Mouse (Mus musculus): ENCODE results near the gene Myocos. TPM values are rescaled to one million over a fixed set of nuclear protein-coding genes. Genes with fewer than 3 reads are reported as not detected.

The Myocos gene
- not detected in 2 replicates for polyA plus RNA-seq (2014; fragmentation: Nextera tagmentation; extraction: Ambion mirVana)

DNA sequence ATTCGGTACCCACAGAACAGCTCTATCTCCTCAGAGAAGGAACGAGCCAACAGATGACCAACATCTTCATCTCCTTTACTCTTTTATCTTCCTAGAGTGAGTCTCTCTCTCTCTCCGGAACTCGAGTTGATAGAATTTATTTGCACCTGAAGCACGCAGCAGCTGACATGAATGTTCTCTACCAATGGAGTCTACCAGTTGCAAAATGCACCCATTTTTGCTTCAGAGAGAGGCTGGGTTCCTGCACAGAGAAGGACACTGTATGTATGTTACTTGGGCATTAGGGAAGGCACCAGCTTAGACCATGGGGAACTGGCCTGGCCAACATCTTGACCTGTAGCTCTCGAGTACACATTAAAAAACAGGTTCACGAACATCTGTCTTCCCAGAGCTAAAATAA lies at the start of gene Myocos:
Myocos (minus strand) TSS at position 101 of the 400 bp plus-strand sequence.
- H3K36me3 ChIP-seq (ENCODE audit: control insufficient read depth, insufficient read depth, low read length), result no peaks in the 10 kb centered on the region
- DNase-seq (ENCODE audit: low spot score), result no peak
- H3K4me3 ChIP-seq (ENCODE audit: low read depth, low read length), result no peak within 1 kb of the TSS
- 90% methylated on average over 7 of the region's 7 CpGs for WGBS
- H3K4me2 ChIP-seq (ENCODE audit: low read length), result no peak within 1 kb of the TSS
- no peaks in the 10 kb centered on the region for H3K9me3 ChIP-seq (ENCODE audit: control insufficient read depth, low read length)
- no peak for ATAC-seq (replicated peaks; ENCODE audit: low FRiP score, low TSS enrichment, low read depth)
- H3K4me1 ChIP-seq (replicated peaks; ENCODE audit: control insufficient read depth, insufficient read depth, low read length), result no peaks in the 10 kb centered on the region
- H3K9ac ChIP-seq (ENCODE audit: low read length), result no peak within 1 kb of the TSS
- no peaks in the 10 kb centered on the region for H3K27me3 ChIP-seq (replicated peaks; ENCODE audit: control insufficient read depth, insufficient read depth, low read length)
- H3K27ac ChIP-seq (ENCODE audit: low read depth), result no peak within 1 kb of the TSS

GRCm38 (mm10) chr1:162700389-162701066 lies 42.5 kb upstream of the Myocos start:
- DNase-seq (ENCODE audit: low spot score), result no peak
- Histone ChIP-seq H3K9me3 (ENCODE audit: control insufficient read depth, low read length) (no peaks in the 10 kb centered on the region), H3K4me3 (ENCODE audit: low read depth, low read length) (no peak overlapping the region), H3K4me1 (replicated peaks; ENCODE audit: control insufficient read depth, insufficient read depth, low read length) (no peaks in the 10 kb centered on the region), H3K9ac (ENCODE audit: low read length) (no peak overlapping the region), H3K27me3 (replicated peaks; ENCODE audit: control insufficient read depth, insufficient read depth, low read length) (no peaks in the 10 kb centered on the region), H3K27ac (ENCODE audit: low read depth) (no peak overlapping the region), H3K4me2 (ENCODE audit: low read length) (no peak overlapping the region), H3K36me3 (ENCODE audit: control insufficient read depth, insufficient read depth, low read length) (peaks cover 89% of the 10 kb centered on the region)
- WGBS, result 55% methylated on average over 8 of the region's 8 CpGs
- ATAC-seq (replicated peaks; ENCODE audit: low FRiP score, low TSS enrichment, low read depth), result peak; percentile 75

- Histone ChIP-seq H3K27ac (ENCODE audit: low read depth) (no peak overlapping the region), H3K9ac (ENCODE audit: low read length) (no peak overlapping the region), H3K27me3 (replicated peaks; ENCODE audit: control insufficient read depth, insufficient read depth, low read length) (no peaks in the 10 kb centered on the region), H3K36me3 (ENCODE audit: control insufficient read depth, insufficient read depth, low read length) (peaks cover 91% of the 10 kb centered on the region), H3K9me3 (ENCODE audit: control insufficient read depth, low read length) (no peaks in the 10 kb centered on the region), H3K4me2 (ENCODE audit: low read length) (no peak overlapping the region), H3K4me1 (replicated peaks; ENCODE audit: control insufficient read depth, insufficient read depth, low read length) (no peaks in the 10 kb centered on the region), H3K4me3 (ENCODE audit: low read depth, low read length) (no peak overlapping the region)
- 96% methylated on average over 6 of the region's 6 CpGs for WGBS
- ATAC-seq (replicated peaks; ENCODE audit: low FRiP score, low TSS enrichment, low read depth), result no peak
- no peak for DNase-seq (ENCODE audit: low spot score)
These were observed 39.8 kb upstream of the Myocos start for GRCm38 (mm10) chr1:162697866-162698265.

GRCm38 (mm10) chr1:162693721-162694120 lies 35.7 kb upstream of the Myocos start:
- DNase-seq (ENCODE audit: low spot score) (no peak), ATAC-seq (replicated peaks; ENCODE audit: low FRiP score, low TSS enrichment, low read depth) (no peak)
- WGBS, result 91% methylated on average over 2 of the region's 2 CpGs
- no peak overlapping the region for H3K9ac ChIP-seq (ENCODE audit: low read length)
- H3K27me3 ChIP-seq (replicated peaks; ENCODE audit: control insufficient read depth, insufficient read depth, low read length), result no peaks in the 10 kb centered on the region
- no peaks in the 10 kb centered on the region for H3K9me3 ChIP-seq (ENCODE audit: control insufficient read depth, low read length)
- no peak overlapping the region for H3K4me3 ChIP-seq (ENCODE audit: low read depth, low read length)
- no peaks in the 10 kb centered on the region for H3K4me1 ChIP-seq (replicated peaks; ENCODE audit: control insufficient read depth, insufficient read depth, low read length)
- no peak overlapping the region for H3K27ac ChIP-seq (ENCODE audit: low read depth)
- H3K4me2 ChIP-seq (ENCODE audit: low read length), result no peak overlapping the region
- peaks cover 92% of the 10 kb centered on the region for H3K36me3 ChIP-seq (ENCODE audit: control insufficient read depth, insufficient read depth, low read length)

DNA sequence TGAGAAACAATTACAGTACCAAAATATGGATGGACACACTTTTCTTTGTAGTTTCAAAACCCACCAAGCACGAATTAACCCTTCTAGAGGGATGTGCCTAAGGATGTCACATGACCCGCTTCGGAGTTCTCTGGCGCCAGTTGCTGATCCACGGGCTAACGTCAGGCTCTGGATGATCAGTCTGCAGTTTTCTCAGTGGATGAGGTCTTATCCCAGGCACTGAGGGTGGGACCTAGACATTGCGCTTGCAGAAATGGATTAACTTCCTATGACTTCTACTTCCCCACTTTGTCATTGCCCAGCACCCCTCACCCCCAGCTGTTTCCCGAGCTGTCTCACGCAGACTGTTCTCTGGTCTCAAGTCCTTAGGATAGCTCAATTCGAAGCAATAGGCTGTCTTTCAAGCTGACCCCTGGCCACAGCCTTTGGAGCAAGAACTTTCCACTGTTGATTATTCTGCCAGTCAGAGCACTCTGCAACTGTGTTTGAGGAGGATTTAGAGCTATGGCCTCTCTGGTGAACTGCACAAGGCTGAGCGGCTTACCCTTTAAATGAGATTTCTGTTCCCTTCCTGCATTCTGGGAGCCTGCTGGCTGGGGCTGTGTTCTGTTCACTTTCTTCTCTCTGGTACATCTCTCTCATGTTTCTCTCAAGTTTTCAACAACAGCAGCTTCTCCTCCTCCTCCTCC lies 7.6 kb upstream of the Myocos start:
- 3% methylated on average over 11 of the region's 11 CpGs for WGBS
- Histone ChIP-seq H3K4me2 (ENCODE audit: low read length) (peak overlapping the region; percentile 68), H3K27ac (ENCODE audit: low read depth) (no peak overlapping the region), H3K36me3 (ENCODE audit: control insufficient read depth, insufficient read depth, low read length) (peaks cover 12% of the 10 kb centered on the region), H3K4me1 (replicated peaks; ENCODE audit: control insufficient read depth, insufficient read depth, low read length) (peaks cover 3% of the 10 kb centered on the region; the same call in 1 of the 2 replicates), H3K4me3 (ENCODE audit: low read depth, low read length) (peak overlapping the region; percentile 30), H3K9me3 (ENCODE audit: control insufficient read depth, low read length) (no peaks in the 10 kb centered on the region), H3K27me3 (replicated peaks; ENCODE audit: control insufficient read depth, insufficient read depth, low read length) (no peaks in the 10 kb centered on the region), H3K9ac (ENCODE audit: low read length) (peak overlapping the region; percentile 25; the same call in 1 of the 2 replicates)
- ATAC-seq (replicated peaks; ENCODE audit: low FRiP score, low TSS enrichment, low read depth), result peak; percentile 89
- DNase-seq (ENCODE audit: low spot score), result peak; percentile 68

DNA sequence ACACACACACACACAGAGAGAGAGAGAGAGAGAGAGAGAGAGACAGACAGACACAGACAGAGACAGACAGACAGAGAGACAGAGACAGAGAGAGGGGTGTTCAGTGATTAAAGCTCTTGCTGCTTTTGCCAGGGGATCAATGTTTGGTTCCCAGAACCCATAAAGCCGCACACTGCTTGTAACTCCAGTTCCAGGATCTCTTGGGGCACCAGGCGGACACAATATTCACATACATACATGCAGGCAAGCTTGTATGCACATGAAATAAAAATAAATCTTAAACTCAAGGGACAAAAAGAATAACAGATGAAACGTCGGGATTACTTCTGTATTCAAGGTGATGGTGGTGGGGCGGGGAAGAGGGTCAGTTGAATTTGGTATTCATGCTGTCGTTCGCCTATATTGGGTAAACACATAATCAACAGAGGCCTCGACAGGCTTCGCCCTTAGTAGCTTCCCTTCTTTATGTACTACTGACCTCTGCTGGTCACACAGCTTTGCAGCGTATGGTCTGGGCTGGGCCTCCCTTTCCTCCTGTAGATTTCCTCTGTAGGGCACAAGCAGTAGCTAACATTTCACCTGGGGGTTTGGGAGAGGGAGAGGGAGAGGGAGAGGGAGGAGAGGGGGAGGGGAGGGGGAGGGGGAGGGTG lies 6.9 kb upstream of the Myocos start:
- DNase-seq (ENCODE audit: low spot score) (peak; percentile 79), ATAC-seq (replicated peaks; ENCODE audit: low FRiP score, low TSS enrichment, low read depth) (peak; percentile 96)
- 0 out of 2 replicates have a peak, but pooled peaks cover 6% of the 10 kb centered on the region for H3K36me3 ChIP-seq (ENCODE audit: control insufficient read depth, insufficient read depth, low read length)
- H3K9me3 ChIP-seq (ENCODE audit: control insufficient read depth, low read length), result no peaks in the 10 kb centered on the region
- H3K4me1 ChIP-seq (replicated peaks; ENCODE audit: control insufficient read depth, insufficient read depth, low read length), result peaks cover 3% of the 10 kb centered on the region; the same call in 1 of the 2 replicates
- no peak overlapping the region for H3K27ac ChIP-seq (ENCODE audit: low read depth)
- no peaks in the 10 kb centered on the region for H3K27me3 ChIP-seq (replicated peaks; ENCODE audit: control insufficient read depth, insufficient read depth, low read length)
- peak overlapping the region; percentile 68; the same call in 1 of the 2 replicates for H3K4me2 ChIP-seq (ENCODE audit: low read length)
- no peak overlapping the region; the same call in 1 of the 2 replicates for H3K4me3 ChIP-seq (ENCODE audit: low read depth, low read length)
- H3K9ac ChIP-seq (ENCODE audit: low read length), result no peak overlapping the region
- WGBS, result 12% methylated on average over 10 of the region's 10 CpGs

DNA sequence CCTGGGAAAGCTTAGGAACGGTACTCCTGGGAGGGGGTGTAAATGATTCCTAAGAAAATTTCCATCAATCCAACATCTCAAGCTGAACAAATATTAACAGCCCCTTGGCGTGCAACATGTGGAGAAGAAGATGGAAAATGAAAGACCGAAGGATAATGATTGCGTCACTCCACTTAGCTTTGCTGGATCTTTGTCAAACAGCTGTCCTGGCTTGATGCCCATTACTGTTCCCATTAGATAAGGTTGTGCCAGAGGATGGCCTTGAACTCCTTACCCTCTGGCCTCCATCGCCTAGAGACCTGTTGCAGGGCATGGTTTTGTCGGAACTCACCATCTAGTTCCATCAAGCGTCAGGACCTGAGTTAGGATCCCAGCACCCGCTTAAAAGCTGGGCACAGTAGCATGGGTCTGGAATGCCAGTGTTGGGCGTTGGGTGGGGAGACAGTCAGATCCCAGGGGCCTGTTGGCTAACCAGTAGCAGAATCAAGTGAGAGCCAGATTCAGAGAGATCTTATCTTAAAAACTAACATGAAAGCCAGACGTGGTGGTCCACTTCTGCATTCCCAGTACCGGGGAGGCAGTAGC lies 2.3 kb upstream of the Myocos start:
- Histone ChIP-seq H3K27me3 (replicated peaks; ENCODE audit: control insufficient read depth, insufficient read depth, low read length) (no peaks in the 10 kb centered on the region), H3K9me3 (ENCODE audit: control insufficient read depth, low read length) (no peaks in the 10 kb centered on the region), H3K36me3 (ENCODE audit: control insufficient read depth, insufficient read depth, low read length) (no peaks in the 10 kb centered on the region), H3K4me3 (ENCODE audit: low read depth, low read length) (no peak overlapping the region), H3K9ac (ENCODE audit: low read length) (no peak overlapping the region), H3K4me2 (ENCODE audit: low read length) (no peak overlapping the region), H3K4me1 (replicated peaks; ENCODE audit: control insufficient read depth, insufficient read depth, low read length) (no peaks in the 10 kb centered on the region), H3K27ac (ENCODE audit: low read depth) (no peak overlapping the region)
- ATAC-seq (replicated peaks; ENCODE audit: low FRiP score, low TSS enrichment, low read depth) (no peak), DNase-seq (ENCODE audit: low spot score) (no peak)
- WGBS, result 79% methylated on average over 11 of the region's 11 CpGs

- H3K9me3 ChIP-seq (ENCODE audit: control insufficient read depth, low read length), result no peaks in the 10 kb centered on the region
- no peak overlapping the region for H3K27ac ChIP-seq (ENCODE audit: low read depth)
- 93% methylated on average over 14 of the region's 14 CpGs for WGBS
- DNase-seq (ENCODE audit: low spot score) (no peak), ATAC-seq (replicated peaks; ENCODE audit: low FRiP score, low TSS enrichment, low read depth) (no peak)
- no peaks in the 10 kb centered on the region for H3K4me1 ChIP-seq (replicated peaks; ENCODE audit: control insufficient read depth, insufficient read depth, low read length)
- H3K36me3 ChIP-seq (ENCODE audit: control insufficient read depth, insufficient read depth, low read length), result no peaks in the 10 kb centered on the region
- no peaks in the 10 kb centered on the region for H3K27me3 ChIP-seq (replicated peaks; ENCODE audit: control insufficient read depth, insufficient read depth, low read length)
- H3K4me2 ChIP-seq (ENCODE audit: low read length), result no peak overlapping the region
- no peak overlapping the region for H3K9ac ChIP-seq (ENCODE audit: low read length)
- H3K4me3 ChIP-seq (ENCODE audit: low read depth, low read length), result no peak overlapping the region
These were observed 9.6 kb downstream of the Myocos start for GRCm38 (mm10) chr1:162648416-162648815.
